Mouse (Mus musculus) heart, embryonic 16.5 days (tissue): ENCODE data around the gene Med25. TPM values are rescaled to one million over a fixed set of nuclear protein-coding genes. Genes with fewer than 3 reads are reported as not detected.
A peak's percentile ranks its signal among the peaks of the same experiment; 100 is the strongest.

Experiments used
- ATAC-seq: fragments of 200-750 bp; cut with Nextera tagmentation; replicated peaks from 2 replicates; pipeline ENCODE4 v1.8.0; 2017; ENCODE audit warnings: moderate number of reproducible peaks; ENCODE audit not compliant: insufficient read depth, low FRiP score; ENCODE audit errors: extremely low read depth
- H3K27ac ChIP-seq: fragments of 300-500 bp; sonication (generic); 2 replicates; pipeline ENCODE4 v1.5.1; 2014; ENCODE audit warnings: mild to moderate bottlenecking, low read length, control low read depth, moderate library complexity
- H3K27me3 ChIP-seq: fragments of 300-500 bp; sonication (generic); 2 replicates; pipeline ENCODE4 v1.6.1; 2014; ENCODE audit warnings: low read length, mixed read lengths; ENCODE audit not compliant: control insufficient read depth, insufficient read depth
- H3K36me3 ChIP-seq: fragments of 300-500 bp; sonication (generic); 2 replicates; pipeline ENCODE4 v1.6.1; 2014; ENCODE audit not compliant: control insufficient read depth, insufficient read depth
- H3K4me1 ChIP-seq: fragments of 300-500 bp; sonication (generic); 2 replicates; pipeline ENCODE4 v1.6.1; 2014; ENCODE audit warnings: low read length, mixed read lengths; ENCODE audit not compliant: control insufficient read depth, insufficient read depth
- H3K4me2 ChIP-seq: fragments of 300-500 bp; sonication (generic); 2 replicates; pipeline ENCODE4 v1.6.1; 2014; ENCODE audit warnings: low read depth, mild to moderate bottlenecking, control low read depth, low read length
- H3K4me3 ChIP-seq: fragments of 300-500 bp; sonication (generic); 2 replicates; pipeline ENCODE4 v1.5.1; 2014; ENCODE audit warnings: mild to moderate bottlenecking, control low read depth, low read length
- H3K9ac ChIP-seq: fragments of 300-500 bp; sonication (generic); 2 replicates; pipeline ENCODE4 v1.6.1; 2014; ENCODE audit warnings: low read length, control low read depth
- H3K9me3 ChIP-seq: fragments of 300-500 bp; sonication (generic); replicated peaks from 2 replicates; pipeline ENCODE4 v1.6.1; 2016; ENCODE audit warnings: low read length; ENCODE audit not compliant: control insufficient read depth
- WGBS: fragments of 180-500 bp; shearing (Covaris S2); extraction: QIAGEN DNeasy Blood & Tissue Kit; methylation state at CpG from one replicate; pipeline ENCODE4 v1.1.7; 2014; 5-methylcytosine and 5-hydroxymethylcytosine counted together
- polyA plus RNA-seq: library from polyadenylated mRNA; unstranded; fragments of >200 nt; fragmentation: Nextera tagmentation; extraction: Ambion mirVana; gene quantifications from 2 replicates; pipeline ENCODE4 v1.2.1, GENCODE M21; 2015

The Med25 gene
- polyA plus RNA-seq, 1 experiment from 2014 or later = 96.0 TPM

DNA sequence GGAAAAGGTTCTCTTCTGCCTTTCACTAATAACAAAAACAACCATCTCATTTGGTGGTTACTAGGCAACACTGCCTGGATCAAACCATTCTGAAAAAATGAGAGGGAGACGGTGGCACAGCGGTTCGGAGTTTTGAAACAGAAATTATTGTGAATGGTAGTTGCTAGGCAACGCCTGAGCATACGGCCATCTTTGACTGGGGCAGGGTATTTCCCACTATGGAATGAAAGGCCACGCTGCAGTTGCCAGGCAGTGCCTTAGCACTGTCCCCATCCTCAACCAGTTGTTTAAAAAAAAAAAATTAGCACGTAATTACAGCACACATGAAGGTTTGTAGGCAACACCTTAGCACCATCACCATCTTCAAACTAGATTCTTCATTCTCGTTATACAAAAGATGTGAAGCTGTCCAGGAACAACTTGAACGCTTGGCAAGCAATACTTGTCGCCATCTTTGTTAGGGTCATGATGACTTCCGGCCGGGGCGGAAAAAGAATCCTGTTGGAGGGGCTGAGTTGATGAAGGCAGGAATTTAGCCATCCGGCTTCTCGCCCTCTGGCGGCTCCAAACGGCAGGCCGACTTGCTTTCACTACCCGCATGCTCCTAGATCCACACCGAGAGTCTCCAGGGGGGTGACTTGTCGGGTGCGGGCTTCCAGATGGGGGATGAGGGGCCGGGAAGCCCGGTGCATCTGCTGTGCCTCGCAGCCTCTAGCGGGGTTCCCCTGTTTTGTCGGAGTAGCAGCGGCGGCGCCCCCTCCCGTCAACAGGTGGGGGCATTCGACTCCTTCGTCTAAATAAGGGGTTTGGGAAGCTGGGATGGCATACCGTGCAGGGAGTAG is 3.3 kb upstream of the Med25 start, which contains the start of gene Fuz:
Gene Fuz (plus strand): TSS at position 487 of the 842 bp plus-strand sequence.
- Histone ChIP-seq H3K4me1 (peaks cover 29% of the 10 kb centered on the region), H3K4me2 (peak within 1 kb of the TSS; percentile 70), H3K36me3 (no peaks in the 10 kb centered on the region; the same call in 1 of the 2 replicates), H3K9me3 (no peaks in the 10 kb centered on the region), H3K27me3 (no peaks in the 10 kb centered on the region), H3K4me3 (peak within 1 kb of the TSS; percentile 75), H3K9ac (peak within 1 kb of the TSS; percentile 88), H3K27ac (peak within 1 kb of the TSS; percentile 91)
- WGBS = 2% methylated on average over 34 of the region's 34 CpGs
- peak; percentile 49 for ATAC-seq

DNA sequence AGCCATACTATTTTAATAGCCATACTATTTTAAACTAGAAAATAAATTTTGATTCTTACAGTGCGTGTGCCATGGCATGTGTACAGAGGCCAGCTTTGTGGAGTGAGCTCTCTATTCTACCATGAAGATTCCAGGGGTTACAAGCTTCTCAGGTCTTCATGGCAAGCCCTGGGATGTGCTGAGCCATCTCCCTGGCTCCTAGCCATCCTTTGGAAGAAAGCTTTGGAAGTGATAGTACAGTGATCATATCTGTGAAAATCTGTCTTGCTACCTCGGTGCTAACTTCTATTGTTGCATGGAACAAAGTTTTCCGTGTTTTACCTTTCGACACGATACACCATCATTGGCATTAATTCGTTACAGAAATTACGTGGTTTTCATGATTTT is 2.7 kb upstream of the Med25 start:
- ATAC-seq = no peak
- no peak overlapping the region for H3K27ac ChIP-seq
- H3K36me3 ChIP-seq = no peaks in the 10 kb centered on the region
- H3K9me3 ChIP-seq = no peaks in the 10 kb centered on the region
- peaks cover 35% of the 10 kb centered on the region for H3K4me1 ChIP-seq
- WGBS = 69% methylated on average over 7 of the region's 7 CpGs
- no peak overlapping the region for H3K9ac ChIP-seq
- peak overlapping the region; percentile 70 for H3K4me2 ChIP-seq
- no peaks in the 10 kb centered on the region for H3K27me3 ChIP-seq
- peak overlapping the region; percentile 75 for H3K4me3 ChIP-seq

DNA sequence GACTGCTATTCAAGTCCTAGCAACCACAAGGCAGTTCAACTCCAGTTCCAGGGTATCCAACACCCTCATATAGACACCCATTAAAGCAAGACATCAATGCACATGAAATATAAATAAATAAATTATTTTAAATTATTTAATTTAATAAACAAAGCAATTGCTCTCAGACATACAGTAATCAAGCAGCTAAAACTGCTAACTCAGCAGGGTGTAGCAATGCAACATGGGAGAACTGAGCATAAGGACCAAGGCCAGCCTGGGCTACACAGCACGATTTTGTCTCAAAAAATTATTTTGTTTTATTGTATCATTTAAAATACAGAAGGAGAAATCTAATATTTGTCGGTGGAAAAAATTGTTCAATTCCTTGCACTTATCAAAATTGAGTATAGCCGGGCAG is 1.7 kb upstream of the Med25 start:
- WGBS = 84% methylated on average over 3 of the region's 3 CpGs
- no peaks in the 10 kb centered on the region for H3K36me3 ChIP-seq
- H3K9me3 ChIP-seq = no peaks in the 10 kb centered on the region
- ATAC-seq = no peak
- H3K27me3 ChIP-seq = no peaks in the 10 kb centered on the region
- no peak overlapping the region for H3K27ac ChIP-seq
- H3K4me3 ChIP-seq = no peak overlapping the region
- H3K9ac ChIP-seq = no peak overlapping the region
- H3K4me2 ChIP-seq = no peak overlapping the region
- peaks cover 39% of the 10 kb centered on the region for H3K4me1 ChIP-seq

DNA sequence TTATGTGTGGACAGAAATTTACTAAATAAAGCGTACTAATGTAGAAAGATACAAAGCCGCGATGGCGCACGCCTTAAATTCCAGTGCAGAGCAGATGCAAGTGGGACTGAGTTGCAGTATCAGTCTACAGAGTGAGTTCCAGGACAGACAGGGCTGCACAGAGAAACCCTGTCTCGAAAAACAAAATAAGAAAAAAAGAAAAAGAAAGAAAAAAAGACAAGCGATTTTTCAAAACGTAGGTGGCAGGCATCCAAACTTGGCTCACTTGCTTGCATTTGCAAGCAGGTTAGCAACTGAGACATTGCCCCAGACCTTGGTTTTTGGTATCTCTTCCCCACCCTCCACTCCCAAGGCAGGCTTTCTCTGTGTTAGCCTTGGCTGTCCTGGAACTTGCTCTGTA is 685 bp upstream of the Med25 start:
- WGBS = 22% methylated on average over 8 of the region's 8 CpGs
- H3K9me3 ChIP-seq = no peaks in the 10 kb centered on the region
- H3K4me2 ChIP-seq = peak overlapping the region; percentile 55
- H3K4me3 ChIP-seq = peak overlapping the region; percentile 16; the same call in 1 of the 2 replicates
- H3K27me3 ChIP-seq = no peaks in the 10 kb centered on the region
- ATAC-seq = no peak
- peak overlapping the region; percentile 53; the same call in 1 of the 2 replicates for H3K9ac ChIP-seq
- H3K4me1 ChIP-seq = peaks cover 43% of the 10 kb centered on the region
- peak overlapping the region; percentile 84 for H3K27ac ChIP-seq
- no peaks in the 10 kb centered on the region for H3K36me3 ChIP-seq

DNA sequence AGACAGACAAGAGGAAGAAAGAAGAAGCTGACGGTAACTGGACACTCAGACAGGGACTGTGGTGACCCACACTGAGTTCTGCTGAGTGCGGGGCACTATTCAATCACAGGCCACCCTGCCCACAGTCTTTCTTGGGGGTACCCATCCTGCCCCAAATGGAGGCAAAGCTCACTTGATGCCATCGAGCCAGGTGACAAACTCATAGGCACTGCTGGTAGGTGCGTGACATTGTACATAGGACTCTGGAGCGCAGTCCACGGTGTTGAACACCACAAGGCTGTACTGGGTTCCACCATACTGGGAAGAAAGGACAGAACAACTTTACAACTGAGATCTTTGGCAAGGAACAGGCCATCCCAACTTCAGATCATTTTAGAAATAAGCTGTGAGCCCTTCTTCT is 901 bp downstream of the Med25 start:
- no peak for ATAC-seq
- no peaks in the 10 kb centered on the region for H3K36me3 ChIP-seq
- peak overlapping the region; percentile 93 for H3K4me2 ChIP-seq
- peaks cover 46% of the 10 kb centered on the region for H3K4me1 ChIP-seq
- no peaks in the 10 kb centered on the region for H3K27me3 ChIP-seq
- peak overlapping the region; percentile 95 for H3K9ac ChIP-seq
- 15% methylated on average over 6 of the region's 6 CpGs for WGBS
- H3K4me3 ChIP-seq = peak overlapping the region; percentile 88
- peak overlapping the region; percentile 87; the same call in 1 of the 2 replicates for H3K27ac ChIP-seq
- H3K9me3 ChIP-seq = no peaks in the 10 kb centered on the region

DNA sequence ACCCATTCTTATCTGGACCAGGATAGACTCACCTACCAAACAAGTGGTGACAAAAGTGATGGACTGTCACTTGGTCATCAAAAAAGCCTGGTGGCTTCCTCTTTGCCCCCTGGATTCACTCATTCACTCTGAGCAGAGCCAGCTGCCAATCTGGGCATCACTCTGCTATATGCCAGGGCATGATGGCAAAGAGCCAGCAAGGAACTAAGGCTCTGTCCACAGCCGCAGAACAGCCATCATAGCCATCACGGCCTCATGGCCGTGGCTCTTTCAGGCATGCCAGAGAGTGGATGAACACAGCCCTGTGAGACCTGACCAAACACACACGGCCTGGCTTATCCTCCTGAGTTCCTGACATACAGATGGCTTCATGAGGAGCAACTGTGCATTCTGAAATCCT is 1.8 kb downstream of the Med25 start:
- peaks cover 43% of the 10 kb centered on the region for H3K4me1 ChIP-seq
- H3K27ac ChIP-seq = no peak overlapping the region
- H3K27me3 ChIP-seq = no peaks in the 10 kb centered on the region
- 77% methylated on average over 4 of the region's 4 CpGs for WGBS
- peak overlapping the region; percentile 93 for H3K4me2 ChIP-seq
- H3K9ac ChIP-seq = peak overlapping the region; percentile 95
- H3K4me3 ChIP-seq = no peak overlapping the region; the same call in 1 of the 2 replicates
- no peak for ATAC-seq
- no peaks in the 10 kb centered on the region for H3K9me3 ChIP-seq
- 0 out of 2 replicates have a peak, but pooled peaks cover 2% of the 10 kb centered on the region for H3K36me3 ChIP-seq

DNA sequence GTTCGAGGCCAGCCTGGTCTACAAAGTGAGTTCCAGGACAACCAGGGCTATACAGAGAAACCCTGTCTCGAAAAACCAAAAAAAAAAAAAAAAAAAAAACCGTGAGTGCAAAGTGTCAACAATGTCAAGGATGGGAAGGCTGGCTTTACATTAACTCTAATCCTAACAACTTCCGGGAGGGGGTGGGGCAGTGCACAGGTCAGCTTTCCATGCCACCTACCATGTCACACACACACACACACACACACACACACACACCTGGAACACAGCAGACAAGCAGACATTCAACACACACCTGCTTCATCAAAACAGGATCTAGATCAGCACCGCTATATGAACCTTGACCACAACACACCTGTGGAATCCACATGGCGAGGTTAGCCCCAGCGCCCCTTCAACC is 2.3 kb downstream of the Med25 start:
- no peak overlapping the region for H3K27ac ChIP-seq
- H3K4me1 ChIP-seq = peaks cover 43% of the 10 kb centered on the region
- no peaks in the 10 kb centered on the region for H3K9me3 ChIP-seq
- no peak overlapping the region for H3K4me3 ChIP-seq
- H3K36me3 ChIP-seq = peaks cover 5% of the 10 kb centered on the region
- no peak overlapping the region for H3K9ac ChIP-seq
- H3K27me3 ChIP-seq = no peaks in the 10 kb centered on the region
- ATAC-seq = no peak
- WGBS = 87% methylated on average over 5 of the region's 7 CpGs
- no peak overlapping the region for H3K4me2 ChIP-seq

DNA sequence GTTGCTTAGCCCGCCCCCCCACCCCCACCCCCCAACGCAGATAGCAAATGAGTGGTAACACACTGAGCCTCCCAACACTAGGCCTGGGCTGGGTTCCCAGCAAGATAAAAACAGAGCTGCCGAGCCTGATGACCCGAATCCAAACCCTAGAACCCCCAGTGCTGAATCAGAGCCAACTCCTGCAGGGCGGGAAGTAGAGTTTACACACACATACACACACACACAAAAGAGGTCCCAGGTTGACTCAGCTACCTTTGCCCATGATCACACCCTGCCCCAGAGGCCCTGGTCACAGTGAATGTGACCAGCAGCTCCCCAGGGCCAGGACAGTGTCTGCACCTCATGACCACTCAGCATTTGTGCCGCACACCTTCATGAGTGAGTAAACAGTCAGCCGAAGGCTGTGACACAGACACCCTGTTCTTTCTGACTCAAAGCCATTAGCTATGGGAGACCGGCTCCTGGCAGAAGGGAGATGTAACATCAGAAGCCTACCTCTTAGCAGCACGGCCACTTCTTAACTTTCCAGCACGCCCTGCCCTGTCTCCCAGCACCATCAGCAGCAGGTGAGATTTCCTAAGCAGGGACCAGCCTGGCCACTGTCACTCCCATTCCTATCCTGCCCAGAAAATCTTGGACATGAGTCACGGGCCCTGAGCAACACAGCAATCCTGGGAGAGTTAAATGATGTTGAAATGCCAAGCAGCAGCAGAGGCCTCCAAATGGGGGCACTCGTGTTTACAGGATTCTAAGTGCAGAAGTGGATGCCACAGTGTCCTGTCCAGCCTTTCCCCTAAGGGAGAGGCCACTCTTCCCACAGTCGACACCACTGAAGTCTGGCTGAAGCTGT is 4.0 kb downstream of the Med25 start:
- peaks cover 19% of the 10 kb centered on the region for H3K36me3 ChIP-seq
- 0 out of 2 replicates have a peak overlapping the region, but pooled peaks have one; percentile 2 for H3K4me2 ChIP-seq
- peak; percentile 17 for ATAC-seq
- peak overlapping the region; percentile 5 for H3K9ac ChIP-seq
- WGBS = 49% methylated on average over 13 of the region's 13 CpGs
- H3K4me3 ChIP-seq = no peak overlapping the region
- H3K9me3 ChIP-seq = no peaks in the 10 kb centered on the region
- peaks cover 43% of the 10 kb centered on the region for H3K4me1 ChIP-seq
- H3K27ac ChIP-seq = peak overlapping the region; percentile 73
- no peaks in the 10 kb centered on the region for H3K27me3 ChIP-seq
